Mouse (Mus musculus) left cerebral cortex, postnatal 10 days (tissue): Measurements from ENCODE around the gene Ogdhl. TPM values are rescaled to one million over a fixed set of nuclear protein-coding genes. Genes with fewer than 3 reads are reported as not detected.
A peak's percentile ranks its signal among the peaks of the same experiment; 100 is the strongest.

Source experiments
- DNase-seq, 2 experiments: peaks; one replicate each; pipeline ENCODE4 v3.0.0; 2021 to 2022; ENCODE audit warnings: low spot score in 2 of 2, mixed read lengths in 1 of 2; ENCODE audit errors: extremely low spot score in 1 of 2
- intact Hi-C: fragments of 180-260 bp; cut with DNase I; formaldehyde crosslinking; loops from one replicate; pipeline ENCODE4 v1.15.1; 2025
- total RNA-seq, 2 experiments: library from RNA; stranded (reverse); gene quantifications; 2 replicates each; pipeline ENCODE4 v1.2.3; 2021

Ogdhl gene
- total RNA-seq, 2 experiments from 2014 or later = 55.3 to 63.5 TPM

GRCm38 (mm10) chr14:32369756-32370155, 47.9 kb downstream of the Ogdhl start:
- intact Hi-C loops = no loop called here
- DNase-seq = no peak

GRCm38 (mm10) chr14:32372510-32372909, 50.7 kb downstream of the Ogdhl start:
- intact Hi-C loops = no loop called here
- no peak for DNase-seq

GRCm38 (mm10) chr14:32379395-32380098, 57.7 kb downstream of the Ogdhl start:
- intact Hi-C loops = no loop called here
- no peak for DNase-seq

GRCm38 (mm10) chr14:32380099-32380480, 58.3 kb downstream of the Ogdhl start:
- intact Hi-C loops = no loop called here
- no peak for DNase-seq

GRCm38 (mm10) chr14:32381066-32381465, 59.2 kb downstream of the Ogdhl start:
- intact Hi-C loops = no loop called here
- no peak for DNase-seq

- DNase-seq = peak in 1 of 2 experiments; percentile 19
- intact Hi-C loops = no loop called here
These were observed 59.8 kb downstream of the Ogdhl start for GRCm38 (mm10) chr14:32381619-32382018.

- intact Hi-C loops = no loop called here
- peak in 1 of 2 experiments; percentile 53 for DNase-seq
These were observed 66.4 kb downstream of the Ogdhl start, which contains the start of gene 1700024G13Rik for GRCm38 (mm10) chr14:32388196-32388595. TSS of gene 1700024G13Rik (minus strand) at chr14:32388391.

Other genes with a start within 250 kb of the Ogdhl start
- gene Oxnad1, start 236.6 kb upstream of the Ogdhl start, total RNA-seq = 10 to 100 TPM; 13.0 to 17.9 TPM
- gene Dph3, start 236.3 kb upstream of the Ogdhl start, total RNA-seq = 10 to 100 TPM; 36.4 to 40.6 TPM
- gene Msmb, start 180.0 kb upstream of the Ogdhl start, total RNA-seq = not detected
- gene Ncoa4, start 162.2 kb upstream of the Ogdhl start, total RNA-seq = 100 to 1,000 TPM; 121 to 130 TPM
- gene Timm23, start 120.1 kb upstream of the Ogdhl start, total RNA-seq = 10 to 100 TPM; 62.1 to 75.7 TPM
- gene Parg, start 120.1 kb upstream of the Ogdhl start, total RNA-seq = 10 to 100 TPM; 36.8 to 38.4 TPM
- gene 1700024G13Rik, start 66.4 kb downstream of the Ogdhl start, total RNA-seq = not detected
- gene Slc18a3, start 142.8 kb downstream of the Ogdhl start, total RNA-seq = 1 to 10 TPM; 1.1 to 1.9 TPM
- gene Chat, start 144.0 kb downstream of the Ogdhl start, total RNA-seq = 1 to 10 TPM in 1 of 2 experiments, under 1 TPM in 1; 0.63 to 1.1 TPM
- 10 to 100 TPM; 16.7 to 18.9 TPM for gene Ercc6, start 191.5 kb downstream of the Ogdhl start, total RNA-seq